Mouse (Mus musculus) right cerebral cortex, postnatal 14 days (tissue): ENCODE data around the gene Olfr1394.
A peak's percentile ranks its signal among the peaks of the same experiment; 100 is the strongest.
"Not testable (repeated sequence)": the region's sequence is repeated elsewhere in the genome, so short reads cannot be mapped to it uniquely, and the experiment has no call there.

ENCODE experiments used
- DNase-seq: peaks from one replicate; pipeline ENCODE4 v3.0.0; 2022

Olfr1394 gene

DNA sequence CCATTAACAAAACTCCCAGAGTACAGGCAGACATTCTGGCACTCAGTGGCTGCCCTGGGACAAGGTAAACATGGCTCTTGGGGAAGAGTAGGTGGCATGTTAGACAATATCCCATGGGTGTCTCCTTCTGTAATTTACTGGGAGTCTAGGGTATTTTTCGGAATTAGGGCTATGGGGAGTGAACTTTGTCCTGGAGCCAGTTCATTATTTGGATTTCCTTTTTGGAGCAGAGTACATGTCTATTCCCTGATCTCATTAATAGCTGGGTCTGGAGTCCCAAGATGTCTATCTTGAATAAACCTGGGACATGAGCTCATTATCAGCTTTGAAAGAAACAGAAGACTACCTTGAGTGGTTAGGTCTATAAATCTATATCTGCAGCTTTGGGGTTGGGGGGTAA is at the start of gene Olfr1394:
Gene Olfr1394 (plus strand): TSS at position 301 of the 400 bp plus-strand sequence.
- no peak for DNase-seq

DNA sequence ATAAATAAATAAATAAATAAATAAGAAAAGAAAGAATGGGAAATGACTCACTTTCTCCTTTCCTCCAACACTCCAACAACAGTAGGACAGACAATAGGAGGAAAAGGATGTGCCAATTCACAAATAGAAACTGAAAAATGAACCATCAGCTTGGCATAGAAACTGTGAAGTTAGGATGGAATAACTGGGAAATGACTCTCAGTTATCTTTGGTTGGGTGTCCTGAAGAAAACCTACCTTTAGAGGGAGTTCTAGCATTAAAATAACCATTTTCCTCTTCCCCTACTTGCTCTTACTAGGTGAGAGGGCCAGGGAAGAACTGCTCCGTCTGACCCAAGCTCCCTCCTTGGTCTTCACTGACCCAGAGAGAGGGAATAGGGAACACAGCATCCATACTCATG is 48.4 kb upstream of the Olfr1394 start:
- DNase-seq: no peak

DNA sequence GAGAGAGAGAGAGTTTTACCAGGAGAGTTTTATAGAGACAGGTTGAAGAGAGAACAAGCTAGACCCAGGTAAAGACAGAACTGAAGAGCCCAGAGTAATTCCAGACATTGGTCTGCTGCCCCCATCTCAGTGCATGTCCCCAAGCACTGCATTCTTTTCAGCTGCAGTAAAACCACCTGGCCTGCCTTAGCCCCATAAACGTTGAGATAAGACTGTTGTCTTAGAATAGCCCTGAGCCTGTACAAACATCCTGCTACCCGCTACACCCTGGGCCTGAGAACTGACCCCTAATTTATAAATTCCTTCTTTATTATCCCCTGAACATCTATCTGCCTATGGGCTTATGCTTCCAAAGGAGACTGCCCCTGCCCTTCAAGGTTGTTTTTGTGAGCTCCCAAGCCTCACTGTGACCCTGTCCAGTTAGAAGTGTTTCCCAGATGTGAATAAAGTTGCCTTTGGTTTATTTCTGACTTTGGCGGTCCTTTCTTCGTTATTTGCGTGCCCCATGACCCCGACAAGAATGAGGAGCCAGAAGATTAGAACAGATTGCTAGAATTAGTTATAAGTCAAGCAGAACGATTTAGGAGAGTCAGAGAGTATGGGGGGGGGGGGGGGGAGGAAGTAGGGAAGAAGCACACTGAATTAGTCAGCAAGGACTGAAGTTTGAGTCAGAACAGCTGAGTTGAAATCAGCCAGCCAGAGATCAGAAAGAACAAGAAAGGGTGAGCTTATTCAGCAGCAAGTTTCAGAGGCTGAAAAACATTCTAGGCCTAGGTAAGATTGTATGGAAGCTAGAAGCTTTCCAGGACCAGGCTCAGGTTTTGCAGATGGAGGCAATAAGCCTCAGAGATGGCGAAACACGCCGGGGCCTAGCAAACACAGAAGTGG is 46.3 kb upstream of the Olfr1394 start:
- no peak for DNase-seq

DNA sequence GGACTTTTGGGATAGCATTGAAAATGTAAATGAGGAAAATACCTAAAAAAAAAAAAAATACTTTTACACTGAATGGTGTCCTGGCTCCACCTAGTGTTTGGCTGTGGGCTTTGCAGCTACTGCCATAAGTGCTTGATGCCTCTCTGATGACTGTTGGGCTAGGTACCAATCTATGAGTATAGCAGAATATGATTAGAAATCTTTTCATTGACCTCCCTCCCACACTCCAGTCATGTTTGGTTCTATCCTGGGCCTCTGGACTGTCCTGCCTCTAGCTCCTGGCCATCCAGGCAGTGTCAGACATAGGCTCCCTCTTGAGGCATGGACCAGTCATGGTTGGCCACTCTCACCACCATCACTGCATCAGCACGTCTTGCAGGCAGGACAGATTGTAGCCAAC is 45.3 kb upstream of the Olfr1394 start:
- peak; percentile 34 for DNase-seq

DNA sequence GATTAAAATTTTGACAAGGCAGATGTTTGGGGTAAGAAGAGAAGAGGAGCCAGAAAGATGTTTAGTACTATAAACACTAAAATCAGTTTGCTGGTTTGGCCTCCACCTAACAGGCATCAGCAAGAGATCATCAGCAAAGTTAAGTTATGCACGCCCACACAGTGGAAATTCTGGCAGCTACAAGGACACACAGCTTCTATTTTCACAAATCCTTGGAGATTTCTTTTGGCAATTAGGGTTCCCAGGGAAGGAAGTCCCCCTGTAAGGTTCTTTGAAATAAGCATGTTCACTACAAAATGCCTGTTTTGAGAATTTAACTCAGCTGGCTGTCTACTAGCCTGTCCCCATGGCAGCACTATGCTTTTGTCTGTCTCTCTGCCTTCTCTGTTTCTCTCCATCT is 43.2 kb upstream of the Olfr1394 start:
- no peak for DNase-seq

DNA sequence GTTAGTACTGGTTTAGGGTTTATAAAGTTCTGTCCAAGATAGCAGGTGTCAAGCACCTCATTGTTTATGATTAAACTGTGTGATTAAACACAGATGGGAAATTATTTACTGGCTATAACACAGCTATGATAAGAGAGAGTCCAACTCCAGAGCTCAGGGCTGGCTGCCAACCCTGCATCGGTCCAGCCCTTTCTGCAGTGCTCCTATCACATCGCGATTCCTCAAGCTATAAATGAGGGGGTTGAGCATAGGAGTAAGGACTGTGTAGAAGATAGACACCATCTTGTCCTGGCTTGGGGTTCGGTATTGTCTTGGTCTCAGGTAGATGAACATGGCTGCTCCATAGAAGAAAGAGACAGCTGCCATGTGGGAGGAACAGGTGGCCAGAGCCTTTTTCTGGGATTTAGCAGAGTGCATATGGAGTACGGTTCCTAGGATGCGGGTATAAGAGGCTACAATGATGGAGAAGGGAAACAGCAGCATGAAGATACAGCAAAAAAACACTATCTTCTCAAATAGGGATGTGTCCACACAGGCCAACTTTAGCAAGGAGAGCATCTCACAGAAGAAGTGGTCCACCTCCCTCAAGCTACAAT is 41.5 kb upstream of the Olfr1394 start:
- DNase-seq: no peak

DNA sequence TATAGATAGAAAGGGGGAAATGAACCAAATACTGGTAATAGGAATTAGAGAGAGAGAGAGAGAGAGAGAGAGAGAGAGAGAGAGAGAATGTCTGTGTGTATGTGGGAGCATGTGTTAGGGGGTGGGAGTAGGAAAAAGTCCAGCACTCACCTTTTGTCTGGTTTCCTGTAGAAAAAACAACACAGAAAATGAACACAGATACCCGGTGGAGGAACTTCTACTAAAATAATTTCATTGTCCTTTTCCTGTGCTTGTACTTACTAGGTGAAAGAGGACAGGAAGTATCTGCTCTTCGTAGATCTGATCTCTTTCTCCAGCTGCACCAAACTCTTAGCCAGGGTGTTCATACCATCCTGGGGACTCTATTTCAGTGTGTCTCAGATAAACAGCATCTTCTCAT is 40.0 kb upstream of the Olfr1394 start:
- no peak for DNase-seq

DNA sequence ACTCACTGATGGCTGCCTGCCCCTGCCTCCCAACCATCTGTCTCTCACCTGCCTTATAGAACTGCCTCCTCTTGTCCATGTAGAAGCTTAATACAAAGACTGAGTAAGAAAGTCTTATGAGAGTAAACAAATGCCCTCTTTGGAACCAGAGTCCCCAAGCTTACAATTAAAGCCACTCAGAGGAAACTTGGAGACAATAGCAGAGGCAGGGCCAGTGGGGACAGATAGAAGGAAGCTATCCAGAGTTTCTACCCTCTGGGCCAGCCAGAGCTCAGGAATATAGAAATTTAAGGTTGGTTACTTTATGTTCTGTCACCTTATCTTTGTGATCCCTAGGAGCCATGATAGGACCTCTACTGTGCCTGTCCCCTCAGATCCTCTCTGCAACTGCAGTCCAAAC is 39.4 kb upstream of the Olfr1394 start, which contains the start of gene Olfr1396:
Gene Olfr1396 (minus strand): TSS at position 101 of the 400 bp plus-strand sequence.
- DNase-seq: no peak

DNA sequence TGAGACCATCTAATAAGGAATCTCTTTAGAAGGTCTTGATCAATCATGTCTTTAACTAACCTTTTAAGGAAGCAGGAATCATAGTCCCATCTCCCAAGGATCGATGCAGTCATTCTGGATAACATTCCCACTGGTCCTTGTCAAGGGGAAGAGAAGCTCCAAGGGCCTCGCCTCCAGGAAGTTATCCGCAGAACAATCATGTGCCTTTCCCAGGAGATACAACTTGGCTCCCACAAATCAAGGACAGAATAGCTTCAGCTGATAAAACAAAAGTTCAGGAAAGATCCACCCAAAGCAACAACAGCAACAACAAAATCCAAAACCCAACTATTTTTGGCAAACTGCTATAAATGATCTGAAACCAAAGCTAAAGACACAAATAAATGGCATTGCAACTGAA is 34.5 kb upstream of the Olfr1394 start:
- DNase-seq: no peak

DNA sequence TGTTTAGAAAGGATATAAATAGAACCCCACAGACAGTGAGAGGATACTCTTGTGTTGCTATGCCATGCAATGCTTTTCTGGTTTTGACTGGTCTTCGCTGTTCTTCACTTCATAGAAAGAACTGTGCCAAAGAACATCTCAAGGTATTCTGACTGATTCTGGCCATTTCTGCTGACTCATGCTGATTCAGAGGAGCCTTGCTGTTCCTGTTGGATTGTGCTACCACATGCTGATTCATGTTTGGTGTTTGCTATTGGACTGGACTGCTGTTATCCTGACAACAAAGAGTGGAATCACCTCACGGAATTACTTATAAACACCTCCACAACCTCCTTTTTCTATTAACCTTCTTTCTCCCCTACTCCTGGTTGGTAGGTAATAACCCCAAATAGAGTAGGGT is 30.0 kb upstream of the Olfr1394 start:
- DNase-seq: no peak

DNA sequence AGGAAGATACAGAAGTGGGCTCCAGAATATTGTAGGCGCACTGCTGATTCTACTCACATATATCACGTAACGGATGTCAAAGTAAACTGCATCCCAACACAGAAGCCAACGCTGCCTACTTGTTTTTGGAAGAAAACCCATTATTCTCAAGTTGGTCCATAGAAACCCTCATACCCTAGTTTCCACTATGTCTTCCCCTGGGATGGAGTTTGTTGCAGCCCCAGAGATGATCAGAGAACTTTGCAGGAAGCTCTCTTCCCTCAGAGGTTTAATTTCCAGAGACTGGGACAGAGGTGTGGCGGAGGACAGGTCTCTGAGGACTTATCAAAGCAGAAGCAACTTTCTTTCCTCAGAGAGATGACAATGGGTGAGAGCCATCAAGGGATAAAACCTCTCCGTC is 12.2 kb upstream of the Olfr1394 start, which contains the start of gene Olfr1395:
Gene Olfr1395 (plus strand): TSS at position 301 of the 400 bp plus-strand sequence.
- no peak for DNase-seq

DNA sequence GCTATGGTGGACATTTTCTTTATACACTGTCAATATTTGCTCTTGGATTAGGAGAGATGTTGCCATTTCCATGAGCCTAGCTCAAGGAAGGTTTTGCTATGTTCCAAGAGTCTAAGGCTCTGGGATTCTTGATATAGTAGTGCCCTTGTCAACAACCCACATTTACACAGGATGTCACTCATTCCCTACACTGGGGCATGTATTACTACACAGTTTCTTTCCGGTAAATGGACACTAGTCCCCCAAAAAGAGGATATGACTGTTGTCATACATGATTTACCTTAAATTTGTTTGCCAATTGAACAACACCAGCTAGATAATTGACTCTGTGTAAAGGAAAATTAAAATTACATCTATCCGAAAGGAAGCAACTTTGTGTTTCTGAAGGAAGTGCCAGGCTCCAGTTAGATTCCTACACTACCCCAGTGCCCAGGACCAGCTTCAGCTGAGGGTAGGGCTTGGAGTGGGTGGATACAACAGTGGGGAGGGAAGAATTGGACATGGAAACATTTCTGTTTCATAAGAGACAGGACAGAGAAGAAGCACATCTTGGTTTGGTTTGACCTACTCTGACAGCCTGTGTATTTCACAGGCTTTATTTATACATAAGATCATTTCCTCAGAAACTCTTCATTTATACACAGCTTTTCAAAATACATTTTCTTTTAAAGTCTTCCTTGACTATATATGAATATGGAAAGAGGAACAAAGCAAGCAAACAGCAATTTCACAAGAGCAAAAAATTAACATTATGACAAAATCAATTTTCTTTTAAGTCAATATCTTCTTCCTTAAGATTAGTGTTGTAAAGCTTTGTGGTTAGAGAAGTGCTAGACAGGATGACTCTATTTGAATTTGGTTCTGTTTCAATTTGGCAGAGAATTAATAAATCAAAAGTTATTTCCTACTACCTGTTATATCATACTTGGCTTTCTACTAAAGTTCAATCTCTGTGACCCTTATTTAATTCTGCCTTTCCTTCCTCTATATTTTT is 2.9 kb downstream of the Olfr1394 start:
- DNase-seq: no peak

DNA sequence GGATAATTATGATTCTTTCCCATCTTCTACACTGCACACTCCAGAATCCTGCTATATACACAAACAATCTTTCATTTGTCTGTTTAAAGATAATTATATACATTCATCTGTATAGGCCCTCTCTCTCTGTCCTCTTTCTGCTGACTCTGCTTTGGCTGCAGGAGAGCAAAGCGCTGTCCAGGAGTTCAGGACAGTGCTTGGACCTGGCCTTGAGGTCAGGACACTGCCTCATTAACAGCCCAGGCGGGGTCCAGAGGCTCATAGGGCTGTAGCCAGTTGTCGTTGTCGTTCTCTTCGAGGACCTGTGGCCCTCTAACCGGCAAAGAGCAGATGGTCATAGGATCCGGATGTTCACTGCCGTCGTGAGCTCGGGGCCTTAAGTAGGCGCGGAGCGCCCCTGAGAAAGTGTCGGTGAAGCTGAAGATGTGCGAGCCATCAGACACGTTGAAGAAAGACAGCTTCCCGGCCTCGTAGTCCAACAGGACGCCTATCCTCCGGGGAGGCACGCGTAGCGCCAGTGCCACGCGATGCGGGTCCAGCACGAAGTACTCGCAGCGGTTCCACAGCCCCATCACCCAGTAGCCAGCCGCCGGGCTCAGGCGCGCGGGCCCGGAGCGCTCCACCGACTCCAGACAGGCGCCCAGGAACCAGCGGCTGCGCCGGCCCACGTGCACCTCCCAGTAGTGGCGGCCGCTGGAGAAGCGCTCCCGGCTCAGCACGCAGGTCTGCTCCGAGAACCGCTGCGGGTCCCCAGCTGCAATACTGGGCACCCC is 14.8 kb downstream of the Olfr1394 start:
- peak; percentile 26 for DNase-seq

DNA sequence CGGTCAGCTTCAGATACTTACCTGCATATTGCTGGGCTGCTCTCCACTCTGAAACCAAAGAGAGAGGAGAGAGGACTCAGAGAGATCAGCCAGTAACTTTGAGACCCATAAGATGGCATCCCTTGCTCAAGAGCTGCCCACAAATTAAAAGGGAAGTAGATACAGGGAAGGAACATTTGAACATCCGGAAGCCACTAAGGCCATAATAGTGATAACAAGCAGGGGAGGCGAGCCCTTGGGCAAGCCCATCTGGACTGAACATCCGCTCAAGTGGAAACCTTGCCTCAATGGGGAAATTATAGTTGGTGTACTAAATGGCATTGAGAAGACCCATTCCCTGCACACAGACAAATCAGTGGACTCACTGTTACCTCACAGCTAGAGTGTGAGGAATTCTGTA is 16.4 kb downstream of the Olfr1394 start:
- DNase-seq: no peak

DNA sequence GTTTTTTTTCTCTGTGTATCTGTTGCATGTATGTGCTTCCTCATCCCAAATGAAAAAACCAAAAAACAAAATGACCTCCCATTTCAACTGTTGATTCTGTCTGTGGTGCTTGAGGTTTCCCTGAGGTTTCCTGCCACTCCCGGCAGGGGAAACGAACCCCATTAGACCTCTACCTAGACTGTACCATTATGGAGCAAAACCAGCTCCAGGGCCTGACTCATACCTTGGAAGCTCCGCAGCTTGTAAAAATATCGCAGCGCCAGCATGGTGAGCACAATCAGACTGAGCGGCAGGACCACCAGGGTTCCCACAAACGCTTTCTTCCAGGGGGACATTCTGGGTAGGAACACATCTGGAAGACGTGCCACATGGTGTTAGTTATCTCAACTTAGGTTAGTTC is 21.2 kb downstream of the Olfr1394 start:
- no peak for DNase-seq

DNA sequence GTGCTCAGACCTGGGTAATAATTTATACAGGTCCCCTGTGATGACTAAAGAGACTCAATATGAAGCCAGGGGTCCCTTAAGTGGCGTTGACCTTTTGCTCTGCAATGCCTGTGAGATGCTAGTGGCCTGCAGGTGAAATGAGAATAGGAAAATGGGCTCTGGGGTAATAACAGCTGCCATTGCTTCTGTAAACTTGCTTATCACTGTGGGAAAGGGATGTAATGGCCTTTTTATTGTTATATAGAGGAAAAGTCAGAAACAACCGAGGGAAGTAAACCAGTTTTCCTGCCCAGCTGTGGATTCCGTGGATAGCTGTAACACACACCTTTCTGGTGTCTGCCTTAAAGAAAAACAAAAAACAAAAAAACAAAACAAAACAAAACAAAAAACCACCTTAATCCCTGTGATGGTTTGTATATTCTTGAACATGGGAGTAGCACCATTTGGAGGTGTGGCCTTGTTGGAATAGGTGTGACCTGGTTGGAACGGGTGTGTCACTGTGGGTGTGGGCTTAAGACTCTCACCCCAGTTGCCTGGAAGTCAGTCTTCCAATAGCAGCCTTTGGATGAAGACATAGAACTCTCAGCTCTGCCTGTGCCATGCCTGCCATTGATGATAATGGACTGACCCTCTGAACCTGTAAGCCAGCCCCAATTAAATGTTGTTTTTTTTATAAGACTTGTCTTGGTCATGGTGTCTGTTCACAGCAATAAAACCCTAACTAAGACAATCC is 22.0 kb downstream of the Olfr1394 start:
- DNase-seq: not testable (repeated sequence)

DNA sequence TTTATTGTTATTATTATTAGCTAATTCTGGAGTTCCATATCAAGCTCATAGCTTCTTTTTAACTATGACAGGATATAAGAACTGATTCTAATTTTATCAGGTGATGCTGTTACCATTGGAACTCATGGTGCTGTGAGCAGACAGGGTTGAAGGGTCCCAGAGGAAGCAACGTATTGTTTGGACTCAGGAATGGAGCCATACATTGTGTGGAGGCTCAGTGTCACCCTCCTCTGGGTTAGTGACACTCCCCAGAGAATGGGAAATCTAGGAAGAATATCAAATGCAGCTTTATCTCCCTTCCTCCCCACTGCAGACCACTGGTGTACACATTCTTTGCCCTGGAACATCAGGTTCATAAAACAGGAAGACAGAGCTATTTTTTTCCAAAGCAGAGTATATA is 29.0 kb downstream of the Olfr1394 start:
- DNase-seq: no peak

DNA sequence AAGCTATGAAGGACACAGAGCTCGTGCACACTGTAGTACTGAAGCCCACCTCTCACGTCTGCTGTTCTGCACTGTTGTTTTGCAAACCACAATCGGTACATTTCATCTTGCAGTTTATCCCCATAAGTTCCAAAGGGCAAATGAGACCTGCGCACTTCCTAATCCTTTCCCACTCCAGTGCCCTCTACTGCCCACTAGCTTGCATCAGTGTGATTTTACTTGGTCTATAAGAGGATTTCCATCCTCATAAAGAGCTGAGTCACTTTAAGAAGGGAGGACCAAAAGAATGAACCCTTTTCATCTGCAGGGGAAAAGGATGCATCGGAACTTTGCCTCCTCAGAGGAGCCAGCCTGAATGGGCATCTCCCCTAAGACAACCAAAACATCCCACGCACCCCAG is 32.3 kb downstream of the Olfr1394 start:
- DNase-seq: no peak

DNA sequence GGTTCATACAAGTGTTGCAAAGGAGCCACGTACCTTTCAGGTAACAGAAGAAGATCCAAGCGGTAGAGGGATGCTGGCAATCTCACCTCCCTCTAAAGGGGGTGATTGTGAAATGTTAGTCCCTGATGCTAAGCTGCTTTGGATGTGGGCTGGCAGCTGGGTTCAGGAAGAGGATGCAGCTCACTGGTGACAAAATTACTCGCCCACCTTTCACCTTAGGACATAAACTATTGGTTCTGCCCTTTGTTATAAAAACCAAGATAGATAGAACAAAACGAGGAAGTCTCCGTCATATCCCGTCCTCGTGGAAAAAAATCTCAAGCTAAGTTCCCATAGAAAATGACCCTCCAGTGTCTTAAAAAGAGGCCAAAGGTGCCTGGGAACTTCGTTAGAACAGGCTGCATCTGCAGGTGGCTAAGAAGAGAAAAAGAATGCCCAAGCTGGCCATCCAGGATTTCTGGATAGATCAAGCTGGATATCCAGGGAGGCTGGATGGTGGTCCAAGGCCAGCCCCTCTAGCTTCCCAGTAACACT is 32.8 kb downstream of the Olfr1394 start, which contains the start of gene Btnl9:
Gene Btnl9 (minus strand): TSS at position 205 of the 534 bp plus-strand sequence.
- DNase-seq: no peak

DNA sequence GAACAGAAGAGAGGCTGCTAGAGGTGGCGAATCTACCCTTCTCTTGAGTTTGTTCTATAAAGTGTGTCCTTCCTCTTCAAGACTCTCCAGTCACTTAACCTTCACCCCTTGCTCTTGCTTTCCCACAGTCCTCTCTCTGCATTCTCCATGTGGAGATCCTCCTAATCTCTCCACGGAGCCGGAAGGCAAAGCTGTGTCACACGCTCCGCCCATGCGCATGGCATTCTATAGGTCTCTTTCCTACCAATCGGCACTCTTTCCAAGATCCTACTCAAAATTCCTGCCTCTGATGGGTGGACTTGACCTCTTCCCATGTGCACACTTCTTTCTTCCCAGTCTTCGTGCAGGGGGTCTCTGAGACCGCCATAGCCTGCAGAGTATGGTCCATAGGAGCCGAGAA is 33.5 kb downstream of the Olfr1394 start:
- DNase-seq: no peak

DNA sequence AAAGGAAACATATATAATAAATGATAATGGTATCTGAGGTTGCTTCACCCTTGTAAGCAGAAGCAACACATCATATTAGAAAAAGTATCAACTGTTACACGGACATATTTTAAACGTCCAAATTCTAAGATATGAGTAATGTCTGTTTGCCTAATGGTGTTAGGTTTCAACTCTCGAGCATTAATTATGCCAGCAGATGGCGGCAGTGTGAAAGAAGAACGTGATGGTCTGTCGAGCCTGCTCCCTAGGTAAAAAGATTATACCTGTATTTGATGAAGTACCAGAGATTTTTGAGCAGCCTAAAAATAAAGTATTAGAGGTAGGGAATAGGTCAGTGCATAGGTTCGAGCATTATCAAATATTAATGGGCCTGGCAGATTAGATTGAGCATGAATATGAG is 35.6 kb downstream of the Olfr1394 start:
- peak; percentile 58 for DNase-seq
